Mouse (Mus musculus) layer of hippocampus, adult 11-12 months (tissue): Measurements from ENCODE around the gene Mat2b.

Experiments
- DNase-seq: peaks from one replicate; pipeline ENCODE4 v3.0.0; 2022; ENCODE audit warnings: low spot score

The Mat2b gene

DNA sequence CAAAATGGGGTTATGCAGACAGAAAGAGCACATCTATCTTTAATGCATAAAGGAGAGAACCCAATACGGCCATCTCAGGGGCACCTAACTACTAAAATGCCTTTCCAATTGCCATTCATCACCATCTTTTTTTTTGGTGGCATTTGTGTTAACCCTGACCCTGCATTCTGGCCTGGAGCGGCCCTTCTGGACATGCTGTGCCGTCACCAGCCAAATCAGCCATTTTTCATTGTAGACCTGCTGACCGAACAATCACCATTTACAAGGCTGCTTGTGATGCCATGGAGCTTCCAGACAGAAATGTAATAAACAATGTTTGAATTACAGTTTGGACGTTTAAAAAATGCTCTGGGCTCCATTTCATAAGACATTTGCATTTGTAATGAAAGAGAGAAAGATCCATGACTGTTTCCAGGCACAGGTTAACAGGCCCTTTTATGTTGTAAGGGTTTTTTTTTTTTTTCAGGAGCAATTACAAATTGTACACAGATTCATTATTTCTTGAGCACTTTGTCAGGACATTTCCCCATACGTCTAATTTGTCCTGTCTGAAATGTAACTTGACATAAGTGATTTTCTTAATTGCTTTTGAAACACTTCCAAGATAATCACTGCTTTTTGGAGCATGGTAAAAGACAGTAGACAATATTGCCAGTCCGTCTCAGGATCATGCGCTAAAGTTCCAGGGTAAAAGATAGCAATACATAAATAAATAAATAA is 45.1 kb downstream of the Mat2b start:
- no peak for DNase-seq

GRCm38 (mm10) chr11:40647246-40647645 is 47.8 kb downstream of the Mat2b start:
- DNase-seq, result peak; percentile 28
